Mouse (Mus musculus) limb, embryonic 13.5 days (tissue): ENCODE data around the gene Olfr1199. TPM values are rescaled to one million over a fixed set of nuclear protein-coding genes. Genes with fewer than 3 reads are reported as not detected.

Experiments used
- ATAC-seq: fragments of 200-750 bp; cut with Nextera tagmentation; 2 replicates; pipeline ENCODE4 v1.8.0; 2017; ENCODE audit warnings: low read depth, moderate number of reproducible peaks, moderate TSS enrichment; ENCODE audit not compliant: low FRiP score
- H3K27ac ChIP-seq: fragments of 300-500 bp; sonication (generic); 2 replicates; pipeline ENCODE4 v1.5.1; 2015; ENCODE audit warnings: inconsistent platforms, mild to moderate bottlenecking, moderate library complexity
- H3K27me3 ChIP-seq: fragments of 300-500 bp; sonication (generic); 2 replicates; pipeline ENCODE4 v1.6.1; 2015; ENCODE audit warnings: mild to moderate bottlenecking, inconsistent platforms
- H3K36me3 ChIP-seq: fragments of 300-500 bp; sonication (generic); 2 replicates; pipeline ENCODE4 v1.6.1; 2015; ENCODE audit warnings: inconsistent platforms, mild to moderate bottlenecking, moderate library complexity
- H3K4me1 ChIP-seq: fragments of 300-500 bp; sonication (generic); 2 replicates; pipeline ENCODE4 v1.6.1; 2015; ENCODE audit warnings: inconsistent platforms
- H3K4me2 ChIP-seq: fragments of 300-500 bp; sonication (generic); replicated peaks from 2 replicates; pipeline ENCODE4 v1.6.1; 2015; ENCODE audit warnings: inconsistent platforms, mild to moderate bottlenecking, moderate library complexity
- H3K4me3 ChIP-seq: fragments of 300-500 bp; sonication (generic); 2 replicates; pipeline ENCODE4 v1.5.1; 2015; ENCODE audit warnings: moderate library complexity, mild to moderate bottlenecking, inconsistent platforms
- H3K9ac ChIP-seq: fragments of 300-500 bp; sonication (generic); 2 replicates; pipeline ENCODE4 v1.6.1; 2015; ENCODE audit warnings: mild to moderate bottlenecking, inconsistent platforms
- H3K9me3 ChIP-seq: fragments of 300-500 bp; sonication (generic); 2 replicates; pipeline ENCODE4 v1.6.1; 2016; ENCODE audit warnings: inconsistent platforms
- WGBS: fragments of 180-500 bp; shearing (Covaris S2); methylation state at CpG from one replicate; pipeline ENCODE4 v1.1.7; 2015; 5-methylcytosine and 5-hydroxymethylcytosine counted together
- polyA plus RNA-seq: library from polyadenylated mRNA; unstranded; fragments of >200 nt; fragmentation: Nextera tagmentation; extraction: Ambion mirVana; gene quantifications from 2 replicates; pipeline ENCODE4 v1.2.1, GENCODE M21; 2015

The Olfr1199 gene
- polyA plus RNA-seq: not detected in 2 replicates

- H3K27me3 ChIP-seq: no peaks in the 10 kb centered on the region
- no peak for ATAC-seq
- WGBS: 88% methylated on average over 2 of the region's 2 CpGs
- no peak within 1 kb of the TSS for H3K4me3 ChIP-seq
- no peaks in the 10 kb centered on the region for H3K4me1 ChIP-seq
- H3K27ac ChIP-seq: no peak within 1 kb of the TSS
- H3K9me3 ChIP-seq: no peaks in the 10 kb centered on the region
- H3K4me2 ChIP-seq: no peak within 1 kb of the TSS
- H3K9ac ChIP-seq: no peak within 1 kb of the TSS
- no peaks in the 10 kb centered on the region for H3K36me3 ChIP-seq
Observed at GRCm38 (mm10) chr2:88760369-88760768, at the start of gene Olfr1199. Gene Olfr1199 (minus strand): TSS chr2:88760469.

- no peak within 1 kb of the TSS for H3K4me2 ChIP-seq
- H3K9ac ChIP-seq: no peak within 1 kb of the TSS
- no peaks in the 10 kb centered on the region for H3K36me3 ChIP-seq
- H3K4me1 ChIP-seq: no peaks in the 10 kb centered on the region
- no peak for ATAC-seq
- 86% methylated on average over 6 of the region's 6 CpGs for WGBS
- no peaks in the 10 kb centered on the region for H3K27me3 ChIP-seq
- no peak within 1 kb of the TSS for H3K4me3 ChIP-seq
- H3K27ac ChIP-seq: no peak within 1 kb of the TSS
- no peaks in the 10 kb centered on the region for H3K9me3 ChIP-seq
Observed at GRCm38 (mm10) chr2:88792736-88793135, 32.5 kb upstream of the Olfr1199 start, which contains the start of gene Olfr1201. Gene Olfr1201 (plus strand): TSS chr2:88793036.

GRCm38 (mm10) chr2:88770388-88770787 lies 10.1 kb upstream of the Olfr1199 start, which contains the start of gene Olfr1200:
Gene Olfr1200 (minus strand): TSS chr2:88770488.
- no peak for ATAC-seq
- Histone ChIP-seq H3K9ac (no peak within 1 kb of the TSS), H3K27me3 (no peaks in the 10 kb centered on the region), H3K36me3 (no peaks in the 10 kb centered on the region), H3K9me3 (no peaks in the 10 kb centered on the region), H3K27ac (no peak within 1 kb of the TSS), H3K4me1 (no peaks in the 10 kb centered on the region), H3K4me3 (no peak within 1 kb of the TSS), H3K4me2 (no peak within 1 kb of the TSS)
- WGBS: 81% methylated on average over 2 of the region's 2 CpGs

- Histone ChIP-seq H3K9ac (no peak within 1 kb of the TSS), H3K27me3 (no peaks in the 10 kb centered on the region), H3K4me2 (no peak within 1 kb of the TSS), H3K4me1 (no peaks in the 10 kb centered on the region), H3K4me3 (no peak within 1 kb of the TSS), H3K27ac (no peak within 1 kb of the TSS), H3K36me3 (no peaks in the 10 kb centered on the region), H3K9me3 (no peaks in the 10 kb centered on the region)
- 93% methylated on average over 2 of the region's 2 CpGs for WGBS
- no peak for ATAC-seq
Observed at GRCm38 (mm10) chr2:88751270-88751669, 9.0 kb downstream of the Olfr1199 start, which contains the start of gene Olfr1198. Gene Olfr1198 (minus strand): TSS chr2:88751370.

GRCm38 (mm10) chr2:88743379-88743778 lies 16.9 kb downstream of the Olfr1199 start:
- no peaks in the 10 kb centered on the region for H3K9me3 ChIP-seq
- H3K9ac ChIP-seq: no peak overlapping the region
- no peak overlapping the region for H3K4me2 ChIP-seq
- H3K36me3 ChIP-seq: no peaks in the 10 kb centered on the region
- no peak overlapping the region for H3K27ac ChIP-seq
- no peaks in the 10 kb centered on the region for H3K4me1 ChIP-seq
- WGBS: 83% methylated on average over 3 of the region's 3 CpGs
- H3K4me3 ChIP-seq: no peak overlapping the region
- H3K27me3 ChIP-seq: no peaks in the 10 kb centered on the region
- ATAC-seq: no peak

- H3K4me2 ChIP-seq: no peak within 1 kb of the TSS
- H3K9ac ChIP-seq: no peak within 1 kb of the TSS
- WGBS: 80% methylated on average over 1 of the region's 1 CpGs
- no peaks in the 10 kb centered on the region for H3K9me3 ChIP-seq
- H3K27ac ChIP-seq: no peak within 1 kb of the TSS
- no peak within 1 kb of the TSS for H3K4me3 ChIP-seq
- H3K27me3 ChIP-seq: no peaks in the 10 kb centered on the region
- no peaks in the 10 kb centered on the region for H3K4me1 ChIP-seq
- no peak for ATAC-seq
- no peaks in the 10 kb centered on the region for H3K36me3 ChIP-seq
Observed at GRCm38 (mm10) chr2:88732266-88732665, 28.0 kb downstream of the Olfr1199 start, which contains the start of gene Olfr1197. Gene Olfr1197 (minus strand): TSS chr2:88732366.

- Histone ChIP-seq H3K9me3 (no peaks in the 10 kb centered on the region), H3K9ac (no peak within 1 kb of the TSS), H3K27me3 (no peaks in the 10 kb centered on the region), H3K4me3 (no peak within 1 kb of the TSS), H3K27ac (no peak within 1 kb of the TSS), H3K4me2 (no peak within 1 kb of the TSS), H3K4me1 (no peaks in the 10 kb centered on the region), H3K36me3 (no peaks in the 10 kb centered on the region)
- WGBS: 86% methylated on average over 2 of the region's 2 CpGs
- ATAC-seq: no peak
Observed at GRCm38 (mm10) chr2:88704497-88704896, 55.8 kb downstream of the Olfr1199 start, which contains the start of gene Olfr1196. Gene Olfr1196 (minus strand): TSS chr2:88704597.

Other genes starting within 250 kb of the Olfr1199 start
- gene Olfr1186, start 241.9 kb downstream of the Olfr1199 start, polyA plus RNA-seq: not detected in 2 replicates
- gene Olfr1188, start 203.5 kb downstream of the Olfr1199 start, polyA plus RNA-seq: not detected in 2 replicates
- gene Olfr1189, start 174.0 kb downstream of the Olfr1199 start, polyA plus RNA-seq: not detected in 2 replicates
- not detected in 2 replicates for gene Olfr1191-ps1, start 119.9 kb downstream of the Olfr1199 start, polyA plus RNA-seq
- not detected in 2 replicates for gene Olfr1192-ps1, start 112.0 kb downstream of the Olfr1199 start, polyA plus RNA-seq
- gene Olfr1193, start 84.8 kb downstream of the Olfr1199 start, polyA plus RNA-seq: not detected in 2 replicates
- gene Olfr1195, start 71.3 kb downstream of the Olfr1199 start, polyA plus RNA-seq: not detected in 2 replicates
- gene Olfr1196, start 55.9 kb downstream of the Olfr1199 start, polyA plus RNA-seq: not detected in 2 replicates
- not detected in 2 replicates for gene Olfr1197, start 28.1 kb downstream of the Olfr1199 start, polyA plus RNA-seq
- not detected in 2 replicates for gene Olfr1198, start 9.1 kb downstream of the Olfr1199 start, polyA plus RNA-seq
- gene Olfr1200, start 10.0 kb upstream of the Olfr1199 start, polyA plus RNA-seq: not detected in 2 replicates
- not detected in 2 replicates for gene Olfr1201, start 32.6 kb upstream of the Olfr1199 start, polyA plus RNA-seq
- 0.04 TPM in 1 of 2 replicates, not detected in the other for gene Olfr1202, start 54.0 kb upstream of the Olfr1199 start, polyA plus RNA-seq
- gene Olfr1205, start 69.3 kb upstream of the Olfr1199 start, polyA plus RNA-seq: not detected in 2 replicates
- gene Olfr1204, start 88.8 kb upstream of the Olfr1199 start, polyA plus RNA-seq: not detected in 2 replicates
- gene Olfr1206, start 102.8 kb upstream of the Olfr1199 start, polyA plus RNA-seq: not detected in 2 replicates
- not detected in 2 replicates for gene Olfr1208, start 141.8 kb upstream of the Olfr1199 start, polyA plus RNA-seq
- gene Olfr1209, start 154.7 kb upstream of the Olfr1199 start, polyA plus RNA-seq: not detected in 2 replicates
- not detected in 2 replicates for gene Olfr1211, start 177.6 kb upstream of the Olfr1199 start, polyA plus RNA-seq
- not detected in 2 replicates for gene Olfr1212, start 193.5 kb upstream of the Olfr1199 start, polyA plus RNA-seq
- gene Gm13762, start 219.8 kb upstream of the Olfr1199 start, polyA plus RNA-seq: not detected in 2 replicates
- gene Olfr1214, start 232.2 kb upstream of the Olfr1199 start, polyA plus RNA-seq: not detected in 2 replicates
- gene Olfr1215, start 246.5 kb upstream of the Olfr1199 start, polyA plus RNA-seq: not detected in 2 replicates